In the genomic region with DNA sequence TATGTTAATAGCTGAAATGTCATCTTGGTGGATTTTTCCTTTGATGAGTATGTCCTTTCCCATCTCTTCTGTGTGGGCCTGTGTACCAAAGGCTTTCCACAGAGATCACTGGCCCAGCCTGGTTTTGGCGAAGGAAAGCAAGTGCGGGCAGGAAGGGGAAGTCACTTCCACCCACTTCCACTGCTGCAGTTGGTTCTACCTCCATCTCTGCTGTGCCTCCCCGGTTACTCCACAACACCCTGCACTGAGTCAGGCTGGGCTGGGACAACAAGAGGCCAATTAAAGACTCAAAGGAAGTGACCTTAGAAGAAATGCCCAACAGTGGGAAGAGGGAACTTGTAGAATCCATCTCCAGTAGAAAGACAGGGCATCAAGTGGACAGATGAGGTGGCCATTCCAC, we compare ENCODE assay signal across 25 mouse cellular contexts. TPM values are rescaled to one million over a fixed set of nuclear protein-coding genes. Genes with fewer than 3 reads are reported as not detected.
DNase-seq lines count a peak whose midpoint lies in the region; ATAC-seq and TF ChIP-seq lines count a peak whose summit lies in the region.
"Had no signal": no experiment of that assay in that cellular context is flagged by ENCODE, and none has a peak within 500 bp of the region (broad histone marks: within the 10 kb centered on the region; RNA-seq: fewer than 3 reads in every experiment).

No protein-coding gene starts in this region.

- intact Hi-C loops in left cerebral cortex, adult 2 months (cut with DNase I) = no loop called here

- H3K4me3 ChIP-seq in left cerebral cortex, adult 2 months = no peak overlapping the region

- peak; percentile 55 for ATAC-seq in granulocyte monocyte progenitor cell, adult 5-6 weeks (replicated peaks; ENCODE audit: poor library complexity, severe bottlenecking)
- peak; percentile 54 for ATAC-seq in megakaryocyte progenitor cell, adult 5-6 weeks (replicated peaks; ENCODE audit: poor library complexity)
- ATAC-seq: activated CD4-positive, CD25-positive, alpha-beta regulatory T cell, adult 4 months; CD4-positive, CD25-positive, alpha-beta regulatory T cell, adult 4 months; Patski had no signal

- no peak for TF ChIP-seq CTCF in left cerebral cortex, adult 2 months (IDR thresholded peaks at IDR 0.05)

- peak; percentile 2 for DNase-seq in lung, postnatal 36 days
- no peak for DNase-seq in lung, postnatal 14 days
- DNase-seq in spleen, postnatal 4 days (ENCODE audit: low spot score in 2 of 2) = no peak
- no peak for DNase-seq in left cerebral cortex, adult 2 months (ENCODE audit: extremely low spot score in 1 of 2, low spot score in 2 of 2)
- DNase-seq: adrenal gland, adult 2 months; adrenal gland, adult 8-10 months; adrenal gland, postnatal 10 days; adrenal gland, postnatal 14 days; adrenal gland, postnatal 25 days; adrenal gland, postnatal 36 days; B cell, adult 2 months; cerebellum, adult 11 months; cerebellum, adult 11-12 months; cerebellum, adult 18-20 months had no signal

- no peak overlapping the region for H3K27ac ChIP-seq in left cerebral cortex, adult 2 months

RNA-seq across cellular contexts. Expression of gene Oosp3, which starts 23.2 kb away (rescaled TPM):
- not detected in 2 replicates for total RNA-seq in granulocyte monocyte progenitor cell, adult 5-6 weeks (2014; fragmentation: Nextera tagmentation)
- total RNA-seq in granulocyte monocyte progenitor cell, adult 5-6 weeks (2017) = not detected in 2 replicates
- not detected in 2 replicates for total RNA-seq in megakaryocyte progenitor cell, adult 5-6 weeks (2015)
- total RNA-seq in megakaryocyte progenitor cell, adult 5-6 weeks (2017) = not detected in 2 replicates
- not detected for total RNA-seq in left cerebral cortex, adult 2 months (2021)
- total RNA-seq: adrenal gland, adult 18-20 months; adrenal gland, adult 2 months; adrenal gland, adult 8-10 months; adrenal gland, postnatal 10 days; adrenal gland, postnatal 14 days; adrenal gland, postnatal 25 days; adrenal gland, postnatal 36 days; adrenal gland, postnatal 4 days; CH12.LX; ES-E14; G1E; MEL had no signal

RNA-seq across cellular contexts. Expression of gene Gif, which starts 27.3 kb away (rescaled TPM):
- not detected in 2 replicates for total RNA-seq in granulocyte monocyte progenitor cell, adult 5-6 weeks (2014; fragmentation: Nextera tagmentation)
- not detected in 2 replicates for total RNA-seq in granulocyte monocyte progenitor cell, adult 5-6 weeks (2017)
- total RNA-seq in megakaryocyte progenitor cell, adult 5-6 weeks (2015) = not detected in 2 replicates
- total RNA-seq in megakaryocyte progenitor cell, adult 5-6 weeks (2017) = not detected in 2 replicates
- not detected for total RNA-seq in left cerebral cortex, adult 2 months (2021)
- total RNA-seq: adrenal gland, adult 18-20 months; adrenal gland, adult 2 months; adrenal gland, adult 8-10 months; adrenal gland, postnatal 10 days; adrenal gland, postnatal 14 days; adrenal gland, postnatal 25 days; adrenal gland, postnatal 36 days; adrenal gland, postnatal 4 days; ES-E14; G1E; MEL had no signal

RNA-seq across cellular contexts. Expression of gene Oosp1, which starts 29.1 kb away (rescaled TPM):
- total RNA-seq in granulocyte monocyte progenitor cell, adult 5-6 weeks (2014; fragmentation: Nextera tagmentation) = 4.7 and 15.8 TPM in 2 replicates
- total RNA-seq in granulocyte monocyte progenitor cell, adult 5-6 weeks (2017) = 5.1 and 11.9 TPM in 2 replicates
- total RNA-seq in megakaryocyte progenitor cell, adult 5-6 weeks (2015) = 5.7 and 7.6 TPM in 2 replicates
- 6.9 and 13.5 TPM in 2 replicates for total RNA-seq in megakaryocyte progenitor cell, adult 5-6 weeks (2017)
- total RNA-seq in left cerebral cortex, adult 2 months (2021) = not detected
- total RNA-seq: ES-E14, MEL had no signal

RNA-seq across cellular contexts. Expression of gene Mrpl16, which starts 50.1 kb away (rescaled TPM):
- total RNA-seq in granulocyte monocyte progenitor cell, adult 5-6 weeks (2014; fragmentation: Nextera tagmentation) = 76.7 and 90.4 TPM in 2 replicates
- 103 and 113 TPM in 2 replicates for total RNA-seq in granulocyte monocyte progenitor cell, adult 5-6 weeks (2017)
- 79.3 and 89.8 TPM in 2 replicates for total RNA-seq in megakaryocyte progenitor cell, adult 5-6 weeks (2015)
- total RNA-seq in megakaryocyte progenitor cell, adult 5-6 weeks (2017) = 104 and 113 TPM in 2 replicates
- 10 to 100 TPM; 36.8 to 37.9 TPM for total RNA-seq in left cerebral cortex, adult 2 months (2021)

RNA-seq across cellular contexts. Expression of gene Oosp2, which starts 59.7 kb away (rescaled TPM):
- 5.0 TPM in 1 of 2 replicates, not detected in the other for total RNA-seq in granulocyte monocyte progenitor cell, adult 5-6 weeks (2014; fragmentation: Nextera tagmentation)
- total RNA-seq in granulocyte monocyte progenitor cell, adult 5-6 weeks (2017) = 1.3 TPM in 1 of 2 replicates, not detected in the other
- total RNA-seq in megakaryocyte progenitor cell, adult 5-6 weeks (2015) = 1.1 and 3.4 TPM in 2 replicates
- not detected in 2 replicates for total RNA-seq in megakaryocyte progenitor cell, adult 5-6 weeks (2017)
- not detected for total RNA-seq in left cerebral cortex, adult 2 months (2021)
- total RNA-seq: adrenal gland, postnatal 10 days; adrenal gland, postnatal 14 days; adrenal gland, postnatal 4 days; ES-E14; G1E; MEL had no signal

Comparison
In these comparisons a context has a peak if more than half of its experiments do, and no peak if none do; other contexts are left out.
1. RNA of gene Oosp1, which starts 29.1 kb away (total RNA-seq): 4.7 to 15.8 TPM in granulocyte monocyte progenitor cell, adult 5-6 weeks and 5.7 to 13.5 TPM in megakaryocyte progenitor cell, adult 5-6 weeks; not detected in left cerebral cortex, adult 2 months; every median in the first group is over 4 times any median in the second.